Mouse (Mus musculus) cerebellum, postnatal 4 days (tissue): ENCODE measurements around the gene Ccn1.

Experiments used
- DNase-seq, 2 experiments: peaks; one replicate each; pipeline ENCODE4 v3.0.0; 2022; ENCODE audit warnings: low spot score in 2 of 2, mixed read lengths in 1 of 2

Gene Ccn1

DNA sequence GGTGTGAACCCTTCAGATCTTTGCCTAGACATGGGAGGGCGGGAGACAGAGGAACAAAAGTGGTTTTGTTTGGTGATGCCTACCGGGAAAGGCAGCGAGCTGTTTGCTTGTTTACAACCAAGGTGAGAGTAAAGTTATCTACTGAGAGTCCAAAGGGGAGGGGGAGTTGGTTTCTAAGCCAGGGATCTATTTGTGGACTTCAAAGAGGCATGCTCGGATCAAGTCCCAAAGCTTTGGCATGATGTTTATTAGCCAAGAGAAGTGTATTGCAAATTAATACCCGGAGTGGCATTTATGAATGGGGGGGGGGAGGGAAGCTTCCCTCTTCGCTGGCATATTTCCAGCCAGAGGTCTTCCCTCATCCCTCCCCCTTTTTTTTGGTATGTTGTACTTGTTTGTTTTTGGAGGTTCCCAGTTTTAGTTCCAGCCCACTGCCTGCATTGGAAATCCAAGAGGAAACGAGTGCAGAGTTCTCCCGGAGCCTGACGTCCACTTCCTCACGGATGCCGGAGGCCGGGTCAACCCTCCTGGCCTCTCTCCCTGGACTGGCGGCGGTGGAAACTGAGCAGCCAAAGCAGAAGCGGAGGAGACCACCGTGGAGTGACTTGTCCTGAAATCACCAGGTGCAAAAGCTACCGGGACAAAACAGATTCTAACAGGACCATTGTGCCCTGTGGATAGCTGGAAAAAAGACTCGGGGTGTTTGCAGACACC is 674 bp upstream of the Ccn1 start:
- no peak for DNase-seq

GRCm38 (mm10) chr3:145648991-145649851 is 560 bp downstream of the Ccn1 start:
- peak in 1 of 2 experiments; percentile 9 for DNase-seq

DNA sequence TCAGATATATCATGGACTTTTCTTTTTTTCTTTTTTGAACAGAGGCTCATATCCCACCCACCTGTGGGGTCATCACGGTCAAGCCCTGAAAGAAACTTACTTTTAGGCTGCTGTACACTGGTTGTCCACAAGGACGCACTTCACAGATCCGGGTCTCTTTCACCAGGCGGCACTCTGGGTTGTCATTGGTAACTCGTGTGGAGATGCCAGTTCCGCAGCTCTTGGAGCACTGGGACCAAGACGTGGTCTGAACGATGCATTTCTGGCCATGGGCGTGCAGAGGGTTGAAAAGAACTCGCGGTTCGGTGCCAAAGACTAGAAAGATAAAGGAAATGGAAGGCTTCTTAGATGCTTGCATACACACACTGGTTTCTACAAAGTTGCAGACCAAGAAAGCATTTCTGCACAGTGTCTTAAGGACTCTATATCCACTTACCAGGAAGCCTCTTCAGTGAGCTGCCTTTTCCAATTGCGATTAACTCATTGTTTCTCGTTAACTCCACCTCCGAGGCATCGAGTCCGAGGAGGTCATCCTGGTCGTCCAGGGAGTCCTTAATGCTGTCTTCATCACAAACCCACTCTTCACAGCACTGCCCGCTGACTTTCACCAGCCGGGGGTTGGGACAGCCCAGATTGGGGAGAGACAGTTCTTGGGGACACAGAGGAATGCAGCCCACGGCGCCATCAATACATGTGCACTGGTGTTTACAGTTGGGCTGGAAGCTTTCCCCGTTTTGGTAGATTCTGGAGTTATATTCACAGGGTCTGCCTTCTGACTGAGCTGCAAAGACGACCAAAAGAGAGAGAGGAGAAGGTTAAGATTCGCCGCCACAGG is 1.5 kb downstream of the Ccn1 start:
- peak in 1 of 2 experiments; percentile 21 for DNase-seq

DNA sequence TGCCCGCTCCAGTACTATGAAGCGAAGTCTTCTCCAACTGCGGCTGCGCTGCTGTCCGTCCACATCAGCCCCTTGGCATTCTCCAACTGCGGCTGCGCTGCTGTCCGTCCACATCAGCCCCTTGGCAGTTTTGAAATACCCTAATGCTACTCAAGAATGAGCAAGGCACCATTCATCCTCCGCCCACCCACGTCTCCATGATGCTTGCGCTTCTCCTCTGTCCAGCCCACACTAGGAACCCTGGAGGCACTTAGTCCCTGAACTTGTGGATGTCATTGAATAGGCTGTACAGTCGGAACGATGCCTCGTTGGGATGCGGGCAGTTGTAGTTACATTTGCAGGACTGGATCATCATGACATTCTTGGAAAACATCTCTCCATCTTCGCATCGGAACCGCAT is 2.4 kb downstream of the Ccn1 start:
- DNase-seq = no peak

- DNase-seq = no peak
Observed at GRCm38 (mm10) chr3:145646666-145647065, 3.1 kb downstream of the Ccn1 start.

GRCm38 (mm10) chr3:145646009-145646408 is 3.8 kb downstream of the Ccn1 start:
- no peak for DNase-seq

- DNase-seq = no peak
Observed at GRCm38 (mm10) chr3:145645463-145645862, 4.3 kb downstream of the Ccn1 start.

DNA sequence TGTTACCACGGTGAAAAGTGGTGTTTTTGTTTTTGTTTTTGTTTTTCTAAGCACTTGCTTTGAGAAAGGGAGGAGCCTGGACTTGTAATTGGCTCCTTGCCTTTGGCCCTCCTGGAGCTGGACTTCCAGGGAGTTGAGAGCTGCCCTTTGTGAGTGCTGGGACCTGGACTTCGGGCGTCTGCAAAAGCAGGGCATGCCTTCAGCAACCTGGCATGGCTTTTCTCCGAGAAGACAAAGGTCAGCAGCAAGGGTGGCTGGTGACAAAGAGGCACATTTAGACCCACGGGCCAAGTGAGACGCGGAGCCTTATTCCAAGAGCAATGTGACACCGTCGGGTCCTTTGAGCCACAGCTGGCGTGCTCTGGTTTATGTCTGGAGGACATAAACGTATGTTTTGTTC is 6.9 kb downstream of the Ccn1 start:
- no peak for DNase-seq

DNA sequence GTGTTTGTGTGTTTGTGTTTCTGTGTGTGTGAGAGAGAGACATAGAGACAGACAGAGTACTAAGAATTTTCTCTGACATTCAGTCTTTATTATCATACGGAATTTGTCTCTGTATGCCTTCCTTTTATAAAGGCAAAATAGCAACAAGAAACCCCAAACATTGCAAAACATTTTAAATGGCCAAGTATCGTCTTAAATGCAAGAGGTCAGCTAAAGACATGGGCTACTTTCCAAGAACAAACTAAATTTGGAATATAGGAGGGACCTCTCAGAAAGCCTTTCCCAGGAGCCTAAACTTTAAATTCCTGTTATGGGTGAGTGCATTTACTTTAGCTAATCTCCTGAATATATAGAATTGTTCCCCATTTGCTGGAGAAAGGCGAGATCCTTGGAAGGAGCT is 7.9 kb downstream of the Ccn1 start:
- no peak for DNase-seq

GRCm38 (mm10) chr3:145641036-145641685 is 8.6 kb downstream of the Ccn1 start:
- DNase-seq = no peak

GRCm38 (mm10) chr3:145640583-145640982 is 9.2 kb downstream of the Ccn1 start:
- no peak for DNase-seq

GRCm38 (mm10) chr3:145640170-145640569 is 9.6 kb downstream of the Ccn1 start:
- no peak for DNase-seq

DNA sequence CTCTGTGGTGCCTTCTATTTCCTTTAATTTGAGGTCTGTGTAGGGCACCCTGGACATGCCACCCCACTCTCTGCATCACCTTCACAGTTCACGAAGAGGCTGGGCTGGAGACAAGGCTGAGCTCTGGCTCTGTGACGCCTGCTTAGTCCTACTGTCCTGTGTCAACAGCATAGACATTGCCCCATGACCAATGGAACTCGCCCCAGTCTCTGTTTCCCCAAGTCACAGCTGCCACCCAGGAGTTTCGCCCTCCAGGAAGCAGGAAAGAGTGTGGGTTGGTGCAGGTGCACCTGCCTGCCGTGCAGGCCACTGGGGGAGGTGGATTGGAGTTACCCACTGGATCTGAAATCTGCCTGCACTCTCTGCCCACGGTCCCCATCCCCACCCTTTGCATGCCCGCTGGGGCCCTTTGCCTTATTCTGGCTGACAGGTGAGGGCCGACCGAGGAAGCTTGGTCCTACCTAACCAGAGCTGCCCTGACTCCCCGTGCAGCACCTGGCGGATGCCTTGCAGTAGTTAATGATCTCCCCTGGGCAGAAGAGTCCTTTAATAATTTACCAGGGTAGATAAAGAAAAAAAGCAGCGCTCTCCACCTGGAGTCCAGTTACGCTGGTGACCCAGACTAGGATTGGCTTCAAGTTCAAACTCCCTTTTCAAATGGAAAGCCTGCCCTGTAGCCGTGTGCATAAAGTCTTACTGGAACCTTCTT is 15.6 kb downstream of the Ccn1 start:
- DNase-seq = no peak

- no peak for DNase-seq
Observed at GRCm38 (mm10) chr3:145632888-145633287, 16.9 kb downstream of the Ccn1 start.

DNA sequence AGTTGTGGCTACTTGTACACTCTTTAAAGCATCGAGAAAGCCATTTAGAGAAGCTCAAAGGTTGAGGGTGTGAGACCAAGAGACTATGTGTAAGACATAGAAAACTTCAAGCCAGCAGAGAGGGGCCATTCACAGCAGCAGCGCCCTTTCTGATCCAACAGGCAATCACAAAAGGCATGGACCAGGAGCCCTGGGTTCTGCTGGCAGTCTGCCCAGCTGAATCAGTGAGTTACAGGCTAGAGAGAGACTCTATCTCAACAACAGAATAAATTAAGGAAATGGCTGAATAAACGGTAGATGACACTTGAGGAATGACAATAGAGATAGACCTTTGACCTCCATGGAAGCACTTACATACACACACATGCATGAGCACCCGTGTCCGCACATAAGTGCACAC is 21.1 kb downstream of the Ccn1 start:
- no peak for DNase-seq

GRCm38 (mm10) chr3:145627830-145628229 is 22.0 kb downstream of the Ccn1 start:
- DNase-seq = no peak

GRCm38 (mm10) chr3:145626063-145626462 is 23.7 kb downstream of the Ccn1 start:
- DNase-seq = no peak

- no peak for DNase-seq
Observed at GRCm38 (mm10) chr3:145625546-145625945, 24.2 kb downstream of the Ccn1 start.

DNA sequence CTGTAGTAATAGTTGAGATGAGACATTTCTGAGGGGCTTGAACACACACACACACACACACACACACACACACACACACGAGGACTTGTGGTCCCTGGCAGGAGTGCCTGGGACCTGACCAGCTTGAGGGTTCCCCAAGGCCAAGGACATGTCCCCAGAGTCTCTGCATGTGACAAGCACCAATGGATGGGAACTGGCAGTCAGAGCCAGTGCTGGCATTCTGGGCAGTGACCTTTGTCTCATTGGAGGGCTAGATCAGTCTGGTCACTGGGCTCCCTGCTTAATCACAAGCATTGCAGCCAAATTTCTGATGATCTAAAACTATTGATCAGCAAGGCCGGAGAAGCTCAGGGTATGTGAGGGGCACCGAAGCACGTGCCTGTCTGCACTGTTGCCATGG is 25.0 kb downstream of the Ccn1 start:
- no peak for DNase-seq

DNA sequence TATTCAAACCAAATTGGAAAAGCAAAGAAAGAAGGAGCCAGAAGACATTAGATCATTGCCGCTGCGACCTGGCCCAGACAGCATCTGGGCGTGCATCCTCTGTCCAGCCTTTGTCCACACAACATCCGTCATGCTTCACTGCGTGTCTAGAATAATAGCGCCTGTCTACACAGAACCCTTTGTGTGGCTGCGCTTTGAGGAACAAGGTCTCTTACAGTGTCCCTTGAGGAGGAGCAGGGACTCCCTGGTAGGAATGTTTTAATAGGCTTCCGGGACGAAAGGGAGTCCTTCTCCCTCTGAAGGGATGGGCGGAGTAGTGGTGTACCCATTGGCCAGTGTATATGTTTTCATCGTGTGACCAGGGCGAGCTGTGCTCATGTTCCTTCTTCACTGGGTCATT is 26.7 kb downstream of the Ccn1 start:
- no peak for DNase-seq

GRCm38 (mm10) chr3:145621209-145621608 is 28.6 kb downstream of the Ccn1 start:
- DNase-seq = no peak
